Mouse (Mus musculus) intestine, postnatal 0 days (tissue): Measurements from ENCODE around the gene Gzmm. TPM values are rescaled to one million over a fixed set of nuclear protein-coding genes. Genes with fewer than 3 reads are reported as not detected.

Source experiments
- ATAC-seq: fragments of 200-750 bp; cut with Nextera tagmentation; 2 replicates; pipeline ENCODE4 v1.8.0; 2017; ENCODE audit warnings: mild to moderate bottlenecking, moderate TSS enrichment, moderate library complexity
- H3K27ac ChIP-seq: fragments of 300-500 bp; sonication (generic); 2 replicates; pipeline ENCODE4 v1.5.1; 2014; ENCODE audit warnings: mild to moderate bottlenecking, low read depth, low read length, moderate library complexity
- H3K27me3 ChIP-seq: fragments of 300-500 bp; sonication (generic); replicated peaks from 2 replicates; pipeline ENCODE4 v1.6.1; 2014; ENCODE audit warnings: low read length, mixed read lengths; ENCODE audit not compliant: control insufficient read depth, insufficient read depth
- H3K36me3 ChIP-seq: fragments of 300-500 bp; sonication (generic); 2 replicates; pipeline ENCODE4 v1.6.1; 2014; ENCODE audit warnings: mild to moderate bottlenecking, moderate library complexity; ENCODE audit not compliant: control insufficient read depth, insufficient read depth
- H3K4me1 ChIP-seq: fragments of 300-500 bp; sonication (generic); replicated peaks from 2 replicates; pipeline ENCODE4 v1.6.1; 2014; ENCODE audit warnings: antibody characterized with exemption, low read length, mixed read lengths; ENCODE audit not compliant: control insufficient read depth, insufficient read depth
- H3K4me2 ChIP-seq: fragments of 300-500 bp; sonication (generic); replicated peaks from 2 replicates; pipeline ENCODE4 v1.6.1; 2014; ENCODE audit warnings: low read depth, mild to moderate bottlenecking, moderate library complexity
- H3K4me3 ChIP-seq: fragments of 300-500 bp; sonication (generic); 2 replicates; pipeline ENCODE4 v1.5.1; 2014; ENCODE audit warnings: low read depth, low read length
- H3K9ac ChIP-seq: fragments of 300-500 bp; sonication (generic); 2 replicates; pipeline ENCODE4 v1.6.1; 2014; ENCODE audit warnings: mild to moderate bottlenecking, low read depth, low read length
- H3K9me3 ChIP-seq: fragments of 300-500 bp; sonication (generic); 2 replicates; pipeline ENCODE4 v1.6.1; 2016; ENCODE audit warnings: mixed run types; ENCODE audit not compliant: control insufficient read depth
- CTCF ChIP-seq: sonication (generic); IDR thresholded peaks from 2 replicates; pipeline ENCODE4 v1.5.1; 2016; ENCODE audit warnings: low read depth, mild to moderate bottlenecking, control low read depth, antibody characterized with exemption, moderate library complexity
- WGBS: fragments of 180-500 bp; shearing (Covaris S2); extraction: QIAGEN DNeasy Blood & Tissue Kit; methylation state at CpG from one replicate; pipeline ENCODE4 v1.1.7; 2014; 5-methylcytosine and 5-hydroxymethylcytosine counted together
- polyA plus RNA-seq: library from polyadenylated mRNA; unstranded; fragments of >200 nt; fragmentation: Nextera tagmentation; extraction: Ambion mirVana; gene quantifications from 2 replicates; pipeline ENCODE4 v1.2.1, GENCODE M21; 2015

The Gzmm gene
- polyA plus RNA-seq, 1 experiment from 2014 or later: 0.26 TPM

- peak; percentile 11; the same call in 1 of the 2 replicates for ATAC-seq
- no peaks in the 10 kb centered on the region for H3K9me3 ChIP-seq
- H3K27ac ChIP-seq: no peak within 1 kb of the TSS
- no peak for TF ChIP-seq CTCF
- no peak within 1 kb of the TSS for H3K9ac ChIP-seq
- peaks cover 32% of the 10 kb centered on the region for H3K27me3 ChIP-seq
- H3K36me3 ChIP-seq: peaks cover 6% of the 10 kb centered on the region
- peak within 1 kb of the TSS; percentile 99 for H3K4me2 ChIP-seq
- no peaks in the 10 kb centered on the region; the same call in 1 of the 2 replicates for H3K4me1 ChIP-seq
- H3K4me3 ChIP-seq: peak within 1 kb of the TSS; percentile 58
- 4% methylated on average over 43 of the region's 91 CpGs for WGBS
These were observed 27.6 kb downstream of the Gzmm start, which contains the start of gene Hcn2 for GRCm38 (mm10) chr10:79716254-79716987. Gene Hcn2, plus strand, starts transcription at chr10:79716634.

GRCm38 (mm10) chr10:79716988-79717355 lies 28.2 kb downstream of the Gzmm start:
- ATAC-seq: no peak
- Histone ChIP-seq H3K9me3 (no peaks in the 10 kb centered on the region), H3K36me3 (peaks cover under 1% of the 10 kb centered on the region; the same call in 1 of the 2 replicates), H3K4me1 (no peaks in the 10 kb centered on the region; the same call in 1 of the 2 replicates), H3K27me3 (peaks cover 32% of the 10 kb centered on the region), H3K4me2 (peak overlapping the region; percentile 99), H3K4me3 (peak overlapping the region; percentile 58), H3K27ac (no peak overlapping the region), H3K9ac (no peak overlapping the region)
- WGBS: 1% methylated on average over 28 of the region's 44 CpGs
- no peak for TF ChIP-seq CTCF

DNA sequence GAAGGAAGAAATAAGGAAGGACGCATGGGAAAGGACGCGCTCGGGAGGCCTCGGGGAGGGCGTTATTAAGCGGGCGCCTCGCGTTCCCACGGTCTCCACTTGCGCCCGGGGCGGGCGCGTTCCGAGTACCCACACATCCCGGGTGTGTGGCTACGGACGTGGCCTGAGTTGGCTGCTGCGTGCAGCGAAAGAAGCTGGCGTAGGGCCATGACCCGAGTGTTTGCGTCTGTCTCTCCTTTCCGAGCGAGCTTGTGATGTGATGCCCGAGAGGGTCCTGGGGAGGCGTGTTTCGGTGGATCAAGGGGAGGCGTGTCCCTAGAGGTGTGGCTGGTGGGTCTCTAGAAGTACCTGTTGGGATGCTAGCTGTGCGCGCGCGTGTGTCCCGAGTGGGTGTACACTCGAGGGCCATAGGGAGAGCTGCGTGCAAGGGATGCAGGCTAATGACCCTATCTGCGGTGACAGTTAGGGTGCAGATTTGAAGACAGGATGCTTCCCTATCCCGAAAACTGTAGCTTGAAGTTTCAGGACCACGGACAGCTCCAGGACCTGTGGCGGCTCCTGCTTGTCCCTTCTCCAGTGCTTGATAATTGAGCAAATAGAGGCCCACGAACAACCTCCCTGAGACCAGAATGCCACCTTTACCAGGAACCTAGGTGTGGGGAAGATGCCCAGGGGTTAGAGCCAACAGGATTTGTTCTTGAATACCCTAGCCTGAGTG lies 29.0 kb downstream of the Gzmm start:
- ATAC-seq: 0 out of 2 replicates have a peak, but pooled peaks have one; percentile 14
- peaks cover 32% of the 10 kb centered on the region for H3K27me3 ChIP-seq
- peak overlapping the region; percentile 99 for H3K4me2 ChIP-seq
- H3K9me3 ChIP-seq: no peaks in the 10 kb centered on the region
- H3K9ac ChIP-seq: no peak overlapping the region
- TF ChIP-seq CTCF: no peak
- H3K36me3 ChIP-seq: no peaks in the 10 kb centered on the region
- no peaks in the 10 kb centered on the region; the same call in 1 of the 2 replicates for H3K4me1 ChIP-seq
- H3K4me3 ChIP-seq: peak overlapping the region; percentile 58
- H3K27ac ChIP-seq: no peak overlapping the region
- 2% methylated on average over 43 of the region's 43 CpGs for WGBS

GRCm38 (mm10) chr10:79721089-79721488 lies 32.3 kb downstream of the Gzmm start:
- 65% methylated on average over 5 of the region's 5 CpGs for WGBS
- Histone ChIP-seq H3K4me1 (no peaks in the 10 kb centered on the region; the same call in 1 of the 2 replicates), H3K27ac (no peak overlapping the region), H3K27me3 (peaks cover 26% of the 10 kb centered on the region), H3K4me2 (no peak overlapping the region), H3K9me3 (no peaks in the 10 kb centered on the region), H3K4me3 (no peak overlapping the region), H3K9ac (no peak overlapping the region), H3K36me3 (no peaks in the 10 kb centered on the region)
- ATAC-seq: no peak
- no peak for TF ChIP-seq CTCF

- ATAC-seq: no peak
- Histone ChIP-seq H3K27me3 (peaks cover 9% of the 10 kb centered on the region; the same call in 1 of the 2 replicates), H3K4me2 (no peak overlapping the region), H3K36me3 (no peaks in the 10 kb centered on the region), H3K4me3 (no peak overlapping the region), H3K9ac (no peak overlapping the region), H3K9me3 (no peaks in the 10 kb centered on the region), H3K4me1 (no peaks in the 10 kb centered on the region), H3K27ac (no peak overlapping the region)
- no peak for TF ChIP-seq CTCF
- 61% methylated on average over 6 of the region's 6 CpGs for WGBS
These were observed 34.2 kb downstream of the Gzmm start for GRCm38 (mm10) chr10:79723047-79723446.

- 76% methylated on average over 7 of the region's 7 CpGs for WGBS
- Histone ChIP-seq H3K27ac (no peak overlapping the region), H3K27me3 (peaks cover 2% of the 10 kb centered on the region; the same call in 1 of the 2 replicates), H3K9me3 (no peaks in the 10 kb centered on the region), H3K4me2 (no peak overlapping the region), H3K4me3 (no peak overlapping the region), H3K36me3 (no peaks in the 10 kb centered on the region), H3K4me1 (no peaks in the 10 kb centered on the region), H3K9ac (no peak overlapping the region)
- no peak for TF ChIP-seq CTCF
- ATAC-seq: no peak
These were observed 34.9 kb downstream of the Gzmm start for GRCm38 (mm10) chr10:79723692-79724091.
